Mouse (Mus musculus) liver, postnatal 0 days (tissue): ENCODE measurements at regions not wholly inside any gene's neighbourhood (a gene's known extent, or its start where the extent isn't known, plus 50 kb on each side); places are given as distances from the start of the nearest gene placed in this dataset.

Source experiments
- CTCF ChIP-seq: sonication (generic); IDR thresholded peaks from 2 replicates; pipeline ENCODE4 v1.5.1; 2016; ENCODE audit warnings: antibody characterized with exemption, low read depth
- EP300 ChIP-seq: IDR thresholded peaks from 2 replicates; pipeline ENCODE4 v1.6.1; 2016; ENCODE audit warnings: antibody characterized with exemption, low read depth, mild to moderate bottlenecking

GRCm38 (mm10) chr6:103023326-103023725 is 450.4 kb upstream of the Cntn3 start:
- TF ChIP-seq CTCF (no peak), EP300 (no peak)
